In genomic region chr16:44962777-44963176, GRCm38 (mm10) we compare ENCODE assay signal across 13 mouse cellular contexts. TPM values are rescaled to one million over a fixed set of nuclear protein-coding genes. Genes with fewer than 3 reads are reported as not detected.
DNase-seq lines count a peak whose midpoint lies in the region; ATAC-seq and TF ChIP-seq lines count a peak whose summit lies in the region.
"Had no signal": no experiment of that assay in that cellular context is flagged by ENCODE, and none has a peak within 500 bp of the region (broad histone marks: within the 10 kb centered on the region; RNA-seq: fewer than 3 reads in every experiment).

No protein-coding gene starts in this region.

- 55% methylated on average over 2 of the region's 2 CpGs for WGBS in lung, embryonic 14.5 days
- WGBS in intestine, embryonic 16.5 days, result 67% methylated on average over 2 of the region's 2 CpGs
- WGBS in forebrain, embryonic 14.5 days, result 85% methylated on average over 2 of the region's 2 CpGs

- no peak for TF ChIP-seq POLR2A in bone marrow macrophage, adult 2 months (IDR thresholded peaks at IDR 0.05; ENCODE audit: borderline replicate concordance, low read depth, low read length)

- no peaks in the 10 kb centered on the region for H3K36me3 ChIP-seq in lung, embryonic 14.5 days (ENCODE audit: insufficient read depth)
- no peaks in the 10 kb centered on the region for H3K36me3 ChIP-seq in intestine, embryonic 16.5 days (ENCODE audit: control insufficient read depth, insufficient read depth, low read length)
- no peaks in the 10 kb centered on the region for H3K36me3 ChIP-seq in forebrain, embryonic 14.5 days (ENCODE audit: control insufficient read depth, insufficient read depth, low read length)
- H3K36me3 ChIP-seq: limb, embryonic 12.5 days; neural tube, embryonic 13.5 days had no signal

- no peak overlapping the region for H3K27ac ChIP-seq in lung, embryonic 14.5 days (ENCODE audit: low read depth)
- peak overlapping the region; percentile 88 for H3K27ac ChIP-seq in bone marrow macrophage, adult 2 months (ENCODE audit: insufficient read depth, low read depth, low read length)
- H3K27ac ChIP-seq in intestine, embryonic 16.5 days (ENCODE audit: low read length), result no peak overlapping the region
- no peak overlapping the region for H3K27ac ChIP-seq in forebrain, embryonic 14.5 days (ENCODE audit: low read depth, low read length)
- H3K27ac ChIP-seq: limb, embryonic 12.5 days; neural tube, embryonic 13.5 days had no signal

- H3K27me3 ChIP-seq in lung, embryonic 14.5 days (ENCODE audit: insufficient read depth, low read length), result no peaks in the 10 kb centered on the region
- H3K27me3 ChIP-seq in intestine, embryonic 16.5 days (replicated peaks; ENCODE audit: control insufficient read depth, insufficient read depth, low read length), result no peaks in the 10 kb centered on the region
- no peaks in the 10 kb centered on the region for H3K27me3 ChIP-seq in forebrain, embryonic 14.5 days (replicated peaks; ENCODE audit: control insufficient read depth, insufficient read depth, low read length)
- H3K27me3 ChIP-seq: limb, embryonic 12.5 days; neural tube, embryonic 13.5 days; Patski had no signal

- no peak overlapping the region for H3K4me2 ChIP-seq in lung, embryonic 14.5 days
- H3K4me2 ChIP-seq in intestine, embryonic 16.5 days (ENCODE audit: low read depth, low read length), result no peak overlapping the region
- no peak overlapping the region for H3K4me2 ChIP-seq in forebrain, embryonic 14.5 days (ENCODE audit: low read length)
- H3K4me2 ChIP-seq: limb, embryonic 12.5 days; neural tube, embryonic 13.5 days had no signal

- no peaks in the 10 kb centered on the region for H3K9me3 ChIP-seq in lung, embryonic 14.5 days (ENCODE audit: low read depth, low read length)
- no peaks in the 10 kb centered on the region for H3K9me3 ChIP-seq in intestine, embryonic 16.5 days (ENCODE audit: control insufficient read depth, low read length)
- H3K9me3 ChIP-seq in forebrain, embryonic 14.5 days (replicated peaks; ENCODE audit: control insufficient read depth, low read length), result no peaks in the 10 kb centered on the region
- H3K9me3 ChIP-seq: limb, embryonic 12.5 days; neural tube, embryonic 13.5 days had no signal

- H3K4me1 ChIP-seq in lung, embryonic 14.5 days (ENCODE audit: insufficient read depth), result no peaks in the 10 kb centered on the region; the same call in 1 of the 2 replicates
- H3K4me1 ChIP-seq in bone marrow macrophage, adult 2 months (ENCODE audit: control insufficient read depth, insufficient read depth, low read length), result peaks cover 35% of the 10 kb centered on the region
- no peaks in the 10 kb centered on the region for H3K4me1 ChIP-seq in intestine, embryonic 16.5 days (ENCODE audit: control insufficient read depth, insufficient read depth, low read length)
- H3K4me1 ChIP-seq in forebrain, embryonic 14.5 days (ENCODE audit: control insufficient read depth, insufficient read depth, low read length), result no peaks in the 10 kb centered on the region
- H3K4me1 ChIP-seq: neural tube, embryonic 13.5 days had no signal

- DNase-seq in lung, embryonic 14.5 days, result peak; percentile 6
- DNase-seq in lung, postnatal 14 days, result no peak
- DNase-seq in induced T-regulatory cell, adult 2 months (ENCODE audit: low read depth), result peak; percentile 32
- DNase-seq in cerebellum, postnatal 4 days (ENCODE audit: low spot score in 2 of 2), result no peak
- no peak for DNase-seq in forebrain, embryonic 14.5 days (ENCODE audit: low spot score)
- DNase-seq: cerebellum, adult 11-12 months had no signal

- no peak overlapping the region for H3K4me3 ChIP-seq in lung, embryonic 14.5 days (ENCODE audit: low read depth, low read length)
- H3K4me3 ChIP-seq in bone marrow macrophage, adult 2 months (ENCODE audit: insufficient read depth, low read length), result no peak overlapping the region
- H3K4me3 ChIP-seq in intestine, embryonic 16.5 days (ENCODE audit: low read length), result no peak overlapping the region
- H3K4me3 ChIP-seq in forebrain, embryonic 14.5 days (ENCODE audit: low read depth, low read length), result no peak overlapping the region
- H3K4me3 ChIP-seq: limb, embryonic 12.5 days; neural tube, embryonic 13.5 days had no signal

- no peak overlapping the region for H3K9ac ChIP-seq in lung, embryonic 14.5 days
- H3K9ac ChIP-seq in intestine, embryonic 16.5 days (ENCODE audit: low read depth, low read length), result no peak overlapping the region
- no peak overlapping the region for H3K9ac ChIP-seq in forebrain, embryonic 14.5 days (ENCODE audit: low read length)
- H3K9ac ChIP-seq: limb, embryonic 12.5 days; neural tube, embryonic 13.5 days had no signal

- TF ChIP-seq CTCF in lung, embryonic 14.5 days (IDR thresholded peaks at IDR 0.05; ENCODE audit: low read depth), result no peak
- no peak for TF ChIP-seq CTCF in bone marrow macrophage, adult 2 months (IDR thresholded peaks at IDR 0.05; ENCODE audit: low read depth, low read length)

- ATAC-seq in lung, embryonic 14.5 days (ENCODE audit: insufficient read depth), result no peak
- peak; percentile 95 for ATAC-seq in neutrophil, adult 5-6 weeks (ENCODE audit: extremely low read depth, insufficient number of reproducible peaks, low FRiP score, poor library complexity, severe bottlenecking)
- no peak for ATAC-seq in intestine, embryonic 16.5 days
- ATAC-seq in forebrain, embryonic 14.5 days, result no peak
- ATAC-seq: Patski had no signal

RNA-seq across cellular contexts. Expression of gene Cd200r3, which starts 19.3 kb away (rescaled TPM):
- 0.26 and 0.72 TPM in 2 replicates for polyA plus RNA-seq in lung, embryonic 14.5 days (2014; fragmentation: Nextera tagmentation; extraction: Ambion mirVana)
- 0.63 TPM in 1 of 2 replicates, not detected in the other for polyA plus RNA-seq in bone marrow macrophage, adult 2 months (2012; ENCODE audit: insufficient read depth, insufficient read length, missing spikeins)
- total RNA-seq in neutrophil, adult 5-6 weeks (2017), result 1.5 and 4.2 TPM in 2 replicates
- polyA plus RNA-seq in intestine, embryonic 16.5 days (2015; fragmentation: Nextera tagmentation; extraction: Ambion mirVana), result 0.49 and 0.56 TPM in 2 replicates
- not detected in 2 replicates for polyA plus RNA-seq in forebrain, embryonic 14.5 days (2014; fragmentation: Nextera tagmentation; extraction: Ambion mirVana)
- polyA plus RNA-seq: kidney, embryonic 14.5 days; limb, embryonic 12.5 days; neural tube, embryonic 13.5 days; Patski had no signal

Comparison
In these comparisons a context has a peak if more than half of its experiments do, and no peak if none do; other contexts are left out.
1. DNase-seq: peak in lung, embryonic 14.5 days (single experiment) and induced T-regulatory cell, adult 2 months (single experiment); none in lung, postnatal 14 days (single experiment), cerebellum, postnatal 4 days (0 of 2) and forebrain, embryonic 14.5 days (single experiment).